Mouse (Mus musculus) heart, adult 8-10 months (tissue): ENCODE results near the gene Unk. TPM values are rescaled to one million over a fixed set of nuclear protein-coding genes. Genes with fewer than 3 reads are reported as not detected.

ENCODE experiments used
- DNase-seq: peaks from one replicate; pipeline ENCODE4 v3.0.0; 2022; ENCODE audit warnings: low spot score
- total RNA-seq, 4 experiments: library from RNA; stranded (reverse); gene quantifications; 2 replicates each; pipeline ENCODE4 v1.2.4; 2022

Gene Unk
- total RNA-seq, 4 experiments from 2014 or later, result 7.2 to 9.4 (median 7.8) TPM

GRCm38 (mm10) chr11:116106963-116107776 is 77.0 kb downstream of the Unk start:
- no peak for DNase-seq

- no peak for DNase-seq
Measured at GRCm38 (mm10) chr11:116107777-116108285, 77.7 kb downstream of the Unk start.

DNA sequence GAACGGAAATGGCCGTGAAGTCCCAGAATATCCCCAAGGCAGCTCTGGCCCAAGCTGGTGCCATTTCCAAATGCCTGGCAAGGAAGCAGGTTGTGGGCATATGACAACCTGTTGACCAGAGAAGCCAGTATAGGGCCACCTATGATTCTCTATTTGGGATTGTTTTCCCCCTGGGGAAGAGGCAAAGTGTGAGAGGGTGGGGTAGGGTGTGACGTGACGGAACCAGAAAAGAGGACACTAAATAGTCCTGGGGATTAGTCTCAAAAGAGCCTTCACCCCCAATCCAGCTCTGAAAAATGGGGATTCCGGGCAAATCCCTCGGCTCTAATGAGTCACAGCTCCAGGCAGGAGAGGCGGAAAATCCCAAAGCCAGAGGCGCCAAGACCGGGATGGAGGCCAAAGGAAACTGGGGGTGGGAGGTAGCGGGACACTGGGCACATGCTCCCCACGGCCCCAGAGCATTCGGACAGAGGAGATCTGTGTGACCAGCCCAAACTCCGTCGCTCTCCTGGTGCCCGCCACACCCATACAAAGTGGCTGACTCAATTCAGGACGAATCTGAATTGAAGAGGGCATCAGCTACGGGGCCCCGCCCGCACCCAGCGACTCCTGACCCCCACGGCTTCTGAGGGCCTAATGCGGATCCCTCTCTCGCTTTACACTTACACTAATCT is 78.5 kb downstream of the Unk start:
- peak; percentile 91 for DNase-seq

- no peak for DNase-seq
Measured at GRCm38 (mm10) chr11:116109441-116110081, 79.4 kb downstream of the Unk start.

DNA sequence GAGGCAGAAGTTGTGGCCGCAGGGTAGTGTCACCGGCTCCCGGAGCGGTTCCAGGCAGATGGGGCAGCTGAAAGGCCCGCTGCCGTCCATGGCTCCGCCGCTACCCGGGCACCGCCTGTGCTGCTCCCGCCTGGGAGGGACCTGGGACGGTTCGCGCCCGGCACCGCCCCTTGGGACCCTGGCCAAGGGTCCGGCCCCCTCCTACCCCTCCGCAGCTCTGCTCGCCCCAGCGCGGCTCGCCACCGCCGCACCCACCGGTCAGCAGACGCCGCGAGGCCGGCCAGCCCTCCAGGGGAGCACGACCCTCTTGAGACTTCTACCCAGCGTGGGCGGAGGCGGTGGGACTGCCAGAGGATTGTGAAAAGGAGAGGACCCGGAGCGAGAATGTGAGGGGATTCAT is 80.0 kb downstream of the Unk start:
- peak; percentile 85 for DNase-seq

GRCm38 (mm10) chr11:116110540-116110939 is 80.4 kb downstream of the Unk start:
- no peak for DNase-seq

Other genes starting within 250 kb of the Unk start
- gene Caskin2, start 216.7 kb upstream of the Unk start, total RNA-seq, result 10 to 100 TPM; 40.3 to 48.2 (median 44.7) TPM
- 1 to 10 TPM; 6.9 to 8.8 (median 7.5) TPM for gene Tsen54, start 215.6 kb upstream of the Unk start, total RNA-seq
- gene Llgl2, start 206.3 kb upstream of the Unk start, total RNA-seq, result 10 to 100 TPM; 15.7 to 31.8 (median 20.3) TPM
- under 1 TPM in 1 of 4 experiments, not detected in 3; 0.06 TPM for gene Myo15b, start 171.9 kb upstream of the Unk start, total RNA-seq
- 10 to 100 TPM; 11.0 to 28.2 (median 14.6) TPM for gene Smim5, start 130.4 kb upstream of the Unk start, total RNA-seq
- gene Smim6, start 118.3 kb upstream of the Unk start, total RNA-seq, result not detected
- gene Sap30bp, start 97.0 kb upstream of the Unk start, total RNA-seq, result 10 to 100 TPM; 14.7 to 21.3 (median 16.2) TPM
- gene Recql5, start 96.8 kb upstream of the Unk start, total RNA-seq, result 10 to 100 TPM in 1 of 4 experiments, 1 to 10 TPM in 3; 6.8 to 14.7 (median 8.2) TPM
- 1 to 10 TPM; 2.3 to 3.1 (median 3.0) TPM for gene Itgb4, start 55.6 kb upstream of the Unk start, total RNA-seq
- gene Galk1, start 17.6 kb upstream of the Unk start, total RNA-seq, result 10 to 100 TPM; 12.5 to 16.0 (median 15.0) TPM
- 100 to 1,000 TPM in 3 of 4 experiments, 10 to 100 TPM in 1; 92.7 to 141 (median 123) TPM for gene H3f3b, start 2.4 kb upstream of the Unk start, total RNA-seq
- 1 to 10 TPM in 2 of 4 experiments, under 1 TPM in 2; 0.41 to 1.4 (median 0.83) TPM for gene Unc13d, start 47.6 kb downstream of the Unk start, total RNA-seq
- 100 to 1,000 TPM; 108 to 126 (median 116) TPM for gene Wbp2, start 56.7 kb downstream of the Unk start, total RNA-seq
- gene Trim47, start 96.9 kb downstream of the Unk start, total RNA-seq, result 10 to 100 TPM; 17.9 to 25.7 (median 22.1) TPM
- gene Trim65, start 100.8 kb downstream of the Unk start, total RNA-seq, result 1 to 10 TPM; 6.6 to 8.2 (median 7.6) TPM
- gene Mrpl38, start 108.5 kb downstream of the Unk start, total RNA-seq, result 10 to 100 TPM; 60.0 to 66.2 (median 63.9) TPM
- 10 to 100 TPM; 14.5 to 16.4 (median 15.2) TPM for gene Fbf1, start 137.8 kb downstream of the Unk start, total RNA-seq
- 10 to 100 TPM; 10.1 to 15.1 (median 10.8) TPM for gene Ten1, start 168.5 kb downstream of the Unk start, total RNA-seq
- 100 to 1,000 TPM; 199 to 220 (median 213) TPM for gene Acox1, start 168.7 kb downstream of the Unk start, total RNA-seq
- gene Evpl, start 207.8 kb downstream of the Unk start, total RNA-seq, result under 1 TPM; 0.49 to 0.94 (median 0.56) TPM
- gene Srp68, start 243.9 kb downstream of the Unk start, total RNA-seq, result 10 to 100 TPM; 61.3 to 72.1 (median 66.2) TPM